Mouse (Mus musculus) testis, postnatal 14 days (tissue): ENCODE results near the gene Mctp1.
"Not testable (repeated sequence)": the region's sequence is repeated elsewhere in the genome, so short reads cannot be mapped to it uniquely, and the experiment has no call there.

ENCODE experiments used
- DNase-seq: peaks from one replicate; pipeline ENCODE4 v3.0.0; 2021; ENCODE audit warnings: low spot score

Gene Mctp1

GRCm38 (mm10) chr13:76482998-76483397 lies 98.7 kb downstream of the Mctp1 start:
- DNase-seq = no peak

DNA sequence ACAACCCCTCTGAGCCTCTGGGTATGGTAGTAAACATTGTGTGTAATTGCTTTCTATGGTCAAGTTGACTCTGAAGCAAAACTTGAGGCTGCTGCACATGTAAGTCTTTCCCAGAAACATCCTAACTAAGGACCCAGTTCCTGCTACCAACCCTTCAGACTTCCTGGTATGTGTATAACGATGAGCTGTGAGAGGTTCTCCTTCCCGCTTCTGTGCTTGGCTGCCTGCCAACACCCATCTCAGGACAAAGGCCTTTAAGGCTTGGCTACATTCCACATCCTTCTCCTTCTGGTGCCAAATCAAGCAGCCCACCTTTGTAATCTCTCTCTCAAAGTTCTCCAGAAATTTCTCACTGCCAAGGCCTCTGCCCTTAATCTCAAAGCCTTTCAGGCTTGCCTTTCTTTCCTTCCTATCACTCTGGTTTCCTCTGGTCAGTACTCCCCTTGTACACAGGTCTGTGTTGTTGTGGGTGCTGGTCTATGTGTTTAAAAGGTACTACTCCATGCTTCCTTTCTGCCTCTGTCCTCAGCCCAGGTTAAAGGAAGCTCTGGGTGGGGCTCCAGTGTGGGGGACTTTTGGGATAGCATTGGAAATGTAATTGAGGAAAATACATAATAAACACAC lies 99.9 kb downstream of the Mctp1 start:
- DNase-seq = no peak

GRCm38 (mm10) chr13:76515896-76516295 lies 131.6 kb downstream of the Mctp1 start:
- DNase-seq = no peak

DNA sequence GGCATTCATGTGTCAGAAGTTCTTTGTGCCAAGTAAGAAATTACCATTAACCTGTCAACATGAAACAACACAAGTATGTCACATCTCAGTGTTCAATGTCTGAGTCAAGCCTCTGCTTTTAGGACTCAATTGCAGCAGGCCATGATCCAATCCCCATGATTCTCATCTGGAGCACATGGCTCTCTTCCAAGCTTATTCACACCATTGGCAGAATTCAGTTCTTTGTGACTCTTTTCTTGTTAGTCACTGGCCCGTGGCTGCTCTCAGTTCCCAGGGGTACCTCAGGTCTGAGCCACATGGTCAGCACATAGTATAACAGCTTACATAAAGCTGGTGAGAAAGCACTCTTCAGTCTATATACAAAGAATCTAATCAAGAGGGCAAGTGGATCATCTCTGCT lies 138.8 kb downstream of the Mctp1 start:
- no peak for DNase-seq

DNA sequence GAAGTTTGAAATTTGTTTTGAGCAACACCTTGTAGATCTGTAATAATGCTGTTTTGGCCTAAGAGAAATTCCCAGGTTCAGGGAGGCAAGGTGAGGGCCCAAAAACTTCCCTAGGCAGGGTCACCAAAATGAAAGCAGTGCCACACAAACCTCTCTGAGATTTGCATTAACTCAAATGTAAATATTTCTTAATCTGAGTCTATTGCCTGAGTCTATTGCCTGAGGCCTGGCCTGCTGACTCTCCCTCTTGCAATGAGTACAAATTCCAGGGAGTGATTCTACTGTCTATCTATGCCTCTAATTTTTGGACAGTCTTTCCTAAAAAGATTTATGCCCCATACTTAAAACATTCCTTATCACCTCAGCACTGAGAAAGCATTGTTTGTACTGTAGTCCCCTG lies 143.0 kb downstream of the Mctp1 start:
- no peak for DNase-seq

DNA sequence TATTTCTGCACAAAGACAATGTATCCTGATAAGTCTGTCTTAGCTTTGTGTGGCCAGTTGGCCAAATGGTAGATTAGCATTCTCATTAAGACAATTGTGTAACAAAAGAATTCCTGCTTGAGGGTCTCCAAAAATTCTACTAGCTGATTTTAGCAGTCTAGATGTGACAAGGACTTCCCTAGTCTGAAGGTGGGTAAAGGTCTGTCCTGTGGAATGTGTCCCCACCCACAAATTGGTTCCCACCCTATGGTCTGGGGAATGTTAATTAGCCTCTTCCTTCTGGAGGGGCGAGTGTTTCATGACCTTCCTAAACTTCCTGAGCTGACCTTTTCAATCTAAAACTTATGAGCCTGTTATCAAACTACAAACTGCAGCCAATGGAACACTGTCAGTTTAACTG lies 143.4 kb downstream of the Mctp1 start:
- no peak for DNase-seq

- no peak for DNase-seq
Observed at GRCm38 (mm10) chr13:76529915-76530314, 145.6 kb downstream of the Mctp1 start.

GRCm38 (mm10) chr13:76530867-76531504 lies 146.7 kb downstream of the Mctp1 start:
- no peak for DNase-seq

DNA sequence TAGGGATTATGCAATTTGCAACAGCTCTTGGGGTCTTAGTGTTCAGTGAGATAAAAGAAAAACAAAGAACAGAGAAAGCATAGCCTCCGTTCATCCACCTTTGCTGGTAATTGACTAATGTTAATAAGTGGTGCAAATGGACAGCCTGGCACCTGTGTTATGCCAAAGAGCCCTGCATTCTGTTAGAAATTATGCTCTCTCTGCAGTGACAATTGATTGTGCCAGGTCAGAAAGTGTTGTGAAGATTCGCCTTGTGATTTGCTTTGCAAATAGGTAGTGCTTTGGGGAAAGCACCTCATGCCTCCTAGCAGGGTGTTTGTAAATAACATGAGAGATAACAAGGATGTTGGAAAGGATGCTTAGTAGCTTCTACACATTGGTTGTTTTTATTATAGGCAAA lies 163.5 kb downstream of the Mctp1 start:
- DNase-seq = no peak

DNA sequence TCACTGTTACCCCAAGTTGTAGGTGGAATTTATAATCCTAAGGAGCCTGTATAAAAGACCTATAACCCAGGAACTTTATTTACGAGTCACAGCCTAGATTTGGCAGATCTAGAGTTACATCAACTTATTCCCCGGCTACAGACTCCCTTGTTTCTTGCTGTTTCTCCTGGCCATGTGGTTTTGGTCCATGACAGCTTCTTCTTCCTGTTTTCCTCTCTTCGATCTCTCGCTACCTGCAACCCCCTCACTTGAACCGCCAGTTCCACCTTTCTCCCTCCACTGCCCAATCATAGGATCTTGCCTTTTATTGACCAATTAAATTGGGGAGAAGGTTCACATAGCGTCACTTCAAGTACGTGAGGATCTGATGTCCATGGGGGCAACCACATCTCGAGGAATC lies 176.6 kb downstream of the Mctp1 start:
- no peak for DNase-seq

DNA sequence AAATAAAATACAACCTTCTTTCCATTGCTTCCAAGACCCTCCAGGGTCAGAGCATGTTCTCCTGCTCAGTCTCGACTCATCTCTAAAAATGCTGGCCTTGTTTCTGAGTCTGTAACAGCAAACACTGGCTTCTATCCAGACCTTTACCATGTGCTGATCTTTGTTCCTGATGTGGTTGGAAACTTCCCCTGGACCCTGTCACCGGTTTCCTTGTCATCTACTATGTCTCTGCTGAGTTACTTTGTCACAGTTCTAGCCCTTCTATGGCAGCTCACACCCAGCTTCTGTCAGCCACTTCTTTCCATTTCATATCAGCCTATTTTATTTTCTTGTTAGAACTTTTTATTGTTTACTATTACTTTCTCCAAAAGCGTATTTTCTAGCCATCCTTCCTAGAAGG lies 177.3 kb downstream of the Mctp1 start:
- no peak for DNase-seq

DNA sequence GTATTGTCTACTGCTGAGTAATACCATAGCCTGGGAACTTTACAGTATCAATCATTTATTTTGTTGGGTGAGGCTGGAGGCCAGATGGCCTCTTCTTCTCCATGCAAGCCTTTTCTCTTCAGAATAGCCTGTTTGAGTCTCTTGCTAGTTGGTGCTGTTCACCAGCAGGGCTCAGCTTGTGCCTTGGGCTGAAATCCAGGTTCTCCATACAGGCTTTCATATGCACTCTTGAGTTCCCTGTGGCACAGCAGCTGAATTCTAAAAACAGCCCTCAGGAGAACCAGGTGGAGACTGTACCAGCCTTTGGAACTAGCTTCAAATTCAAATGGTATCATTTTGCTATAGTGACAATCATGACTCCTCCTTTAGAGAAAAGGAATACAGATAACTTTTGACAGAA lies 179.7 kb downstream of the Mctp1 start:
- DNase-seq = no peak

- no peak for DNase-seq
Observed at GRCm38 (mm10) chr13:76566024-76566423, 181.7 kb downstream of the Mctp1 start.

- no peak for DNase-seq
Observed at GRCm38 (mm10) chr13:76567448-76567847, 183.1 kb downstream of the Mctp1 start.

- no peak for DNase-seq
Observed at GRCm38 (mm10) chr13:76568569-76569211, 184.4 kb downstream of the Mctp1 start.

DNA sequence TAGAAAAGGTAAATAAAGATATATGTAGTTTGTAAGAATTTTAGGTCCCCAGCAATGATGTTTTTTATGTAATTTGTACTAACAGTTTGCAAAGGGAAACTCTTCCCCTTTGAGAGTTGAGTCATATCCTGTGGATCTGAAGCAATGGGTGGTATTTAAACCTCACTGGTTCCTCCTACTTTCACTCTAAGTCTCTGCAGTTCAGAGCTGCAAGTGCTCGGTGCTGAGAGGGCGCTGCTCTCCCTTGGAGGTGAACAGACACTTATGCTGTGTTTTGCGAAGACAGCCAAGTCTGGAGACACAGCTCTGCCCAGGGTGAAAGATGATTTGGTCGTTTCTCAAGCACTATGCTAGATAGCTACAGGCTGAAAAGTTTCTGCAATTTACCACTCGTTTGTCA lies 195.1 kb downstream of the Mctp1 start:
- no peak for DNase-seq

- no peak for DNase-seq
Observed at GRCm38 (mm10) chr13:76585447-76585846, 201.1 kb downstream of the Mctp1 start.

GRCm38 (mm10) chr13:76590709-76591108 lies 206.4 kb downstream of the Mctp1 start:
- not testable (repeated sequence) for DNase-seq

DNA sequence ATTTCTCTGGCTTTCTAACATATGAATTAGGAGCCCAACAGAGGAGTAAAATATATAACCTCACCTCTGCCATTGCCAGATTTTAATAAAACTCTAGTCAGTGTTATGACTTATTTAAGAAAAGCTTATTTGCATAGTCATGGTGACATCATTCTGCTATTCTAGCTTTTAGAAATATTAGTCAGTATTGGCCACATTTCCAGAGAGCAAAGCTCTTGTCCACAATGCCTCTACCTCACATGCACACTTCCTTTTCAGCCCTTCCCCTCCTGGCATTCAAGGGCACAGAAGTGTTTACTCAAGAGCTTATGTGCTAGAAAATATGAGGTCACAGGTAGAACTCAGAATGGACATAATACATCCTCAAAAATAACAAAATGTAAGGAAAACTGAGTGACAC lies 206.9 kb downstream of the Mctp1 start:
- no peak for DNase-seq

DNA sequence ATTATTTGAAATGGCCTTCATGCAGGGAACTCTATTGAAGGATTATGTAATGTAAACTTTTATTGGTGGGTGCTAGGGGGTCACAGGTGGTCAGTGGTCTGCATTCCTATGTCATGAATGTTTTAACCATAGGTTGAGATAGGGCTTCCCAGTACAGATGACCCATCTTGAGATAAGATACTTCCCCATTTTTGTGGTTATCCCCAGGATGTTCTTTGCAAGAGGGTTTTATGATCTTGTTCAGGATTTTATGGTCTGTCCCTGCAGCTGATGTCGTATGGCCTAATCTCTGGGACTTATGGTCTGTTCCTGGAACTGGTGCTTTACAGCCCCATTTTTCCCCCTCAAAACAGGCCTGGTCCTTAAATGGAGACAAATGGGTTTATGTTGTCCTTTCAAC lies 207.4 kb downstream of the Mctp1 start:
- DNase-seq = no peak

- DNase-seq = no peak
Observed at GRCm38 (mm10) chr13:76592908-76593307, 208.6 kb downstream of the Mctp1 start.

GRCm38 (mm10) chr13:76597005-76597404 lies 212.7 kb downstream of the Mctp1 start:
- DNase-seq = no peak

DNA sequence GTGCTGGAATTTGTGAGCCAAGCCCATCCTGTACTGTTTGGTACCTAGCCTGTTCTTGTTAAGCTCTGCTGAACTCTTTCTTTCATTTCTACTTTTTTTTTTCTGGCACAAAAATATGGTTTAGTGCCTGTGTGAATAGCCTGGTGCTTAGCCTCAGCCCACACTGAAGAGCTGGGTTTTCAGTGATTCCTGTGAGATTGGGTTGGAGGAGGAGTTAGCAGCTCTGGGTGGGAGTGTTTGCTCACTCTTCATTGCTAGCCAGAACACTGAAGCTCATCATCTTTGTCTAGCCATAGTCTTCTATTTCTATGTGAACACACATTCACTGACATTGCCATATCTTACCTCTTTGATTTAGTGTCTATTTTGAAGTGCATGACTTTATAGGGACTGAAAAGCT lies 225.1 kb downstream of the Mctp1 start:
- no peak for DNase-seq

DNA sequence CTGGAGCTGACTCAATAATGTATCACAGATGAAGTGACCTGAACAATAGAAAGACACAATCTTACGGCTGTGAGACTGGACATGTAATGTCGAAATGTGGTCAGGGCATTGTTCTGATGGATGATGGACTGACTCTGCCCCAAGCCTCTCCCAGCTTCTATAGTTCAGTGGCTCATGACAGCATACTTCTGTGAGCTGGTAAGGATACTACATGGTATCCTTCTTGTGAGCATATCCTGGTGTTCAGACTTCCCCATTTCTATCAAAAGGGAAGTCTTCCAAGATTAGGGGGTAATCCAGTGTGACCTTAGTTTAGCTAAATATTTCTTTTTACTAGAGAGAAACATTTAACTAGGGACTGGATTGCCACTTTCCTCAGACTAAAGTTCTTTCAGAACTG lies 227.2 kb downstream of the Mctp1 start:
- DNase-seq = no peak
